Mouse (Mus musculus) Muller cell, postnatal 12 days (primary cell): Measurements from ENCODE around the gene Trim50.

ENCODE experiments used
- DNase-seq: peaks from one replicate; pipeline ENCODE4 v3.0.0-alpha.2; 2015; ENCODE audit errors: inconsistent ontology term

Trim50 gene

GRCm38 (mm10) chr5:135352995-135353394 lies at the start of gene Trim50:
Trim50 (plus strand) TSS chr5:135353295.
- DNase-seq = no peak

GRCm38 (mm10) chr5:135306321-135306965 lies 46.7 kb upstream of the Trim50 start:
- no peak for DNase-seq

GRCm38 (mm10) chr5:135316177-135316576 lies 36.9 kb upstream of the Trim50 start:
- DNase-seq = no peak

- no peak for DNase-seq
Measured at GRCm38 (mm10) chr5:135319856-135320255, 33.2 kb upstream of the Trim50 start.

GRCm38 (mm10) chr5:135322197-135322596 lies 30.9 kb upstream of the Trim50 start:
- DNase-seq = no peak

- DNase-seq = no peak
Measured at GRCm38 (mm10) chr5:135326121-135326659, 26.9 kb upstream of the Trim50 start.

- DNase-seq = no peak
Measured at GRCm38 (mm10) chr5:135329471-135329870, 23.6 kb upstream of the Trim50 start.

- DNase-seq = no peak
Measured at GRCm38 (mm10) chr5:135330201-135330600, 22.9 kb upstream of the Trim50 start.

GRCm38 (mm10) chr5:135331161-135331560 lies 21.9 kb upstream of the Trim50 start:
- DNase-seq = no peak

GRCm38 (mm10) chr5:135337575-135337974 lies 15.5 kb upstream of the Trim50 start:
- peak; percentile 7 for DNase-seq

GRCm38 (mm10) chr5:135345989-135346388 lies 7.1 kb upstream of the Trim50 start:
- no peak for DNase-seq

- no peak for DNase-seq
Measured at GRCm38 (mm10) chr5:135346430-135346829, 6.7 kb upstream of the Trim50 start.

- DNase-seq = no peak
Measured at GRCm38 (mm10) chr5:135347511-135348011, 5.5 kb upstream of the Trim50 start.

- DNase-seq = no peak
Measured at GRCm38 (mm10) chr5:135349862-135350261, 3.2 kb upstream of the Trim50 start, which contains the start of gene Fkbp6. Fkbp6 (minus strand) TSS chr5:135350044.

- DNase-seq = no peak
Measured at GRCm38 (mm10) chr5:135351606-135352005, 1.5 kb upstream of the Trim50 start.

- DNase-seq = no peak
Measured at GRCm38 (mm10) chr5:135353564-135353963, 469 bp downstream of the Trim50 start.

GRCm38 (mm10) chr5:135356090-135356489 lies 3.0 kb downstream of the Trim50 start:
- DNase-seq = no peak

GRCm38 (mm10) chr5:135357556-135357955 lies 4.5 kb downstream of the Trim50 start:
- DNase-seq = no peak

GRCm38 (mm10) chr5:135359772-135360171 lies 6.7 kb downstream of the Trim50 start:
- DNase-seq = no peak

GRCm38 (mm10) chr5:135362572-135362971 lies 9.5 kb downstream of the Trim50 start:
- no peak for DNase-seq

GRCm38 (mm10) chr5:135363540-135363939 lies 10.4 kb downstream of the Trim50 start:
- peak; percentile 40 for DNase-seq

- DNase-seq = no peak
Measured at GRCm38 (mm10) chr5:135367841-135368240, 14.7 kb downstream of the Trim50 start.

- DNase-seq = no peak
Measured at GRCm38 (mm10) chr5:135368312-135368711, 15.2 kb downstream of the Trim50 start.
